ENCODE assay signal across 20 mouse cellular contexts in the genomic region with DNA sequence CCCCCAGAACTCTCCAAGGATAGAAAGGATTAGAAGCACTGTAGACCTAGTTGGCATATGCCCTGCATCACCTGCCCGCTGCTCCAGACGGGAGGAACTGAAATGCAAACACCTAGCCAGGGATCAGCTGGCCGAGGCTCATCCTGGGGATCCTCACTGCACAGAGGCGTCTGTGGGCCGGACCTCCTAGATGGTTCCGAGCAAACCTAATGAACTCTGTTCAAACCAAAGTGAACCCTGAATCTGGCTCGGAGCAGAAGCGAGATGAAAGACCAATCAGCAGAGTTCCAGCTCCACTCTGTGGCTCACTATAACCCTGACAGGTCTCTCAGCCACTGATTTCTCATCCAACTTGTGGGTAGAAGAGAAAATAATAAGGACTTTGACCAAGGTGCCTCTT. TPM values are rescaled to one million over a fixed set of nuclear protein-coding genes. Genes with fewer than 3 reads are reported as not detected.
DNase-seq lines count a peak whose midpoint lies in the region; ATAC-seq and TF ChIP-seq lines count a peak whose summit lies in the region.
"Had no signal": no experiment of that assay in that cellular context is flagged by ENCODE, and none has a peak within 500 bp of the region (broad histone marks: within the 10 kb centered on the region; RNA-seq: fewer than 3 reads in every experiment).

No protein-coding gene starts in this region.

- no peak for TF ChIP-seq CTCF in heart, postnatal 0 days (IDR thresholded peaks at IDR 0.05; ENCODE audit: low read depth)

- H3K9ac ChIP-seq in heart, postnatal 0 days (replicated peaks; ENCODE audit: low read depth, low read length): no peak overlapping the region
- H3K9ac ChIP-seq in kidney, embryonic 16.5 days (replicated peaks; ENCODE audit: low read length): no peak overlapping the region
- H3K9ac ChIP-seq: forebrain, postnatal 0 days; heart, embryonic 15.5 days; liver, embryonic 14.5 days; lung, embryonic 15.5 days had no signal

- H3K36me3 ChIP-seq in heart, postnatal 0 days (replicated peaks; ENCODE audit: control insufficient read depth, insufficient read depth, low read length): no peaks in the 10 kb centered on the region
- H3K36me3 ChIP-seq in kidney, embryonic 16.5 days (ENCODE audit: insufficient read depth, low read length): no peaks in the 10 kb centered on the region
- H3K36me3 ChIP-seq: heart, embryonic 15.5 days; lung, embryonic 15.5 days had no signal

- H3K27ac ChIP-seq in heart, postnatal 0 days (ENCODE audit: low read depth): 0 out of 2 replicates have a peak overlapping the region, but pooled peaks have one; percentile 0
- no peak overlapping the region for H3K27ac ChIP-seq in kidney, embryonic 16.5 days (ENCODE audit: low read length)
- H3K27ac ChIP-seq: liver, embryonic 14.5 days; lung, embryonic 15.5 days had no signal

- no peak for ATAC-seq in heart, postnatal 0 days (ENCODE audit: insufficient read depth, low read depth)
- no peak for ATAC-seq in kidney, embryonic 16.5 days (ENCODE audit: low FRiP score, low TSS enrichment)
- ATAC-seq: forebrain, postnatal 0 days; hindbrain, embryonic 16.5 days; midbrain, embryonic 16.5 days had no signal

- H3K9me3 ChIP-seq in heart, postnatal 0 days (replicated peaks; ENCODE audit: control insufficient read depth, low read length): no peaks in the 10 kb centered on the region
- H3K9me3 ChIP-seq in kidney, embryonic 16.5 days (ENCODE audit: low read length): no peaks in the 10 kb centered on the region
- H3K9me3 ChIP-seq: heart, embryonic 15.5 days; lung, embryonic 15.5 days; megakaryocyte, embryonic 14.5 days had no signal

- no peaks in the 10 kb centered on the region for H3K27me3 ChIP-seq in heart, postnatal 0 days (ENCODE audit: control insufficient read depth, insufficient read depth, low read length)
- no peaks in the 10 kb centered on the region for H3K27me3 ChIP-seq in kidney, embryonic 16.5 days (ENCODE audit: insufficient read depth, low read length)
- H3K27me3 ChIP-seq: heart, embryonic 15.5 days; lung, embryonic 15.5 days had no signal

- intact Hi-C loops in heart, postnatal 25 days (cut with DNase I): no loop called here

- WGBS in heart, postnatal 0 days: 85% methylated on average over 8 of the region's 8 CpGs
- WGBS in kidney, embryonic 16.5 days: 85% methylated on average over 8 of the region's 8 CpGs

- H3K4me1 ChIP-seq in heart, postnatal 0 days (ENCODE audit: control insufficient read depth, insufficient read depth): peaks cover 52% of the 10 kb centered on the region
- peaks cover 94% of the 10 kb centered on the region for H3K4me1 ChIP-seq in kidney, embryonic 16.5 days (ENCODE audit: insufficient read depth, low read length)
- H3K4me1 ChIP-seq: megakaryocyte, embryonic 14.5 days had no signal

- DNase-seq in heart, postnatal 0 days (ENCODE audit: low spot score): no peak
- no peak for DNase-seq in heart, postnatal 25 days (ENCODE audit: low spot score)
- peak; percentile 70 to 77 for DNase-seq in kidney, adult 8-10 months
- DNase-seq in kidney, adult 9 months: peak; percentile 86
- DNase-seq in kidney, postnatal 36 days: peak; percentile 61 to 81
- no peak for DNase-seq in spleen, adult 18-20 months
- DNase-seq: adrenal gland, postnatal 36 days; cerebellum, adult 9-11 months; forebrain, postnatal 0 days; gastrocnemius, postnatal 14 days; layer of hippocampus, adult 9-11 months; lung, postnatal 36 days had no signal

- no peak overlapping the region for H3K4me3 ChIP-seq in heart, postnatal 0 days (ENCODE audit: low read depth, low read length)
- no peak overlapping the region for H3K4me3 ChIP-seq in kidney, embryonic 16.5 days (ENCODE audit: low read length)
- H3K4me3 ChIP-seq: heart, embryonic 15.5 days; lung, embryonic 15.5 days; megakaryocyte, embryonic 14.5 days had no signal

- TF ChIP-seq EP300 in heart, postnatal 0 days (IDR thresholded peaks at IDR 0.05; ENCODE audit: low read depth): no peak

- no peak overlapping the region for H3K4me2 ChIP-seq in heart, postnatal 0 days (ENCODE audit: low read depth, low read length)
- H3K4me2 ChIP-seq in kidney, embryonic 16.5 days (replicated peaks; ENCODE audit: low read depth, low read length): no peak overlapping the region
- H3K4me2 ChIP-seq: heart, embryonic 15.5 days; lung, embryonic 15.5 days had no signal

RNA-seq across cellular contexts. Expression of a gene that starts 34.6 kb away (rescaled TPM):
- 36.4 and 72.4 TPM in 2 replicates for total RNA-seq in heart, postnatal 0 days (2014; rRNA removed; ENCODE audit: low replicate concordance)
- polyA plus RNA-seq in heart, postnatal 0 days (2015; fragmentation: Nextera tagmentation; extraction: Ambion mirVana): 31.8 and 32.5 TPM in 2 replicates
- total RNA-seq in heart, postnatal 25 days (2021): 10 to 100 TPM in 1 of 2 experiments, 1 to 10 TPM in 1; 5.6 to 10.5 TPM
- polyA plus RNA-seq in kidney, embryonic 16.5 days (2015; fragmentation: Nextera tagmentation; extraction: Ambion mirVana): 64.3 and 66.6 TPM in 2 replicates
- total RNA-seq: neutrophil, adult 5-6 weeks had no signal

Comparison
In these comparisons a context has a peak if more than half of its experiments do, and no peak if none do; other contexts are left out.
1. DNase-seq: peak in kidney, adult 8-10 months (2 of 2), kidney, adult 9 months (single experiment) and kidney, postnatal 36 days (2 of 2); none in heart, postnatal 0 days (single experiment), heart, postnatal 25 days (single experiment) and spleen, adult 18-20 months (0 of 2).